Mouse (Mus musculus): ENCODE measurements around the gene Gabrr2. TPM values are rescaled to one million over a fixed set of nuclear protein-coding genes. Genes with fewer than 3 reads are reported as not detected.

The Gabrr2 gene
- total RNA-seq (2021): under 1 TPM; 0.40 to 0.53 TPM
- long read RNA-seq, experiment 1: 0 reads
- long read RNA-seq, experiment 2: 0 reads

- no peak for DNase-seq (ENCODE audit: low spot score in 2 of 2)
Measured at GRCm38 (mm10) chr4:33062981-33063380, at the start of gene Gabrr2. Gene Gabrr2, plus strand, starts transcription at chr4:33062999.

DNA sequence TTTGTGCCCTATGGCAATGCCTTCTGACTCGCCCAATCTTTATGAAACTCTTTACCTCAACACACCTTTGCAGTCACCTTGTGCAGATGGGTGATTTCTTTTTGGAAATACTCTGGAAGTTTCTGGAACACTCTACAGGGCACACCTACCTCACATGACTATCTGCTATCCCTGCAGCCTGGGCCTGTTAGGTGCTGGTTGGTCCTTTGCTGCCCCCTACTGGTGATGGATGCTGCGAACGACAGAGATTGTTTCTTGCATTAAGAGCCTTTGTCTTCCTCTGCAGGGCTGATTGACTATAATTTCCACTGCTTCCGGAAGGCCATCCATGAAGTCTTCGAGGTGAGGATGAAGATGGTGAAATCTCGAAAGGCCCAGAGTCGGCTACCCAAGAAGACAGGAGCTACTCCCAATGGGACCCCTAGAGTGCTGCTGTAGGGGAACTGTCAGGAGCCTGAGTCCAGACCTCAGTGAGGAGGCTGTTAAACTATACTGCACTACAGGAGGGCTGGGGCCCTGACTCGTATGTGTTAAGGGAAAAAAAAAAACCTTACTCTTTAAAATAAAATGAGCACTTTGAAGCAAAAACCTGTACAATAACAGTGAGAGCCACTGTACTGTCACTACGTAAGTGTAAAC, 44.3 kb upstream of the Gabrr2 start:
- peak; percentile 88 to 94 for DNase-seq (ENCODE audit: low spot score in 2 of 2)

DNA sequence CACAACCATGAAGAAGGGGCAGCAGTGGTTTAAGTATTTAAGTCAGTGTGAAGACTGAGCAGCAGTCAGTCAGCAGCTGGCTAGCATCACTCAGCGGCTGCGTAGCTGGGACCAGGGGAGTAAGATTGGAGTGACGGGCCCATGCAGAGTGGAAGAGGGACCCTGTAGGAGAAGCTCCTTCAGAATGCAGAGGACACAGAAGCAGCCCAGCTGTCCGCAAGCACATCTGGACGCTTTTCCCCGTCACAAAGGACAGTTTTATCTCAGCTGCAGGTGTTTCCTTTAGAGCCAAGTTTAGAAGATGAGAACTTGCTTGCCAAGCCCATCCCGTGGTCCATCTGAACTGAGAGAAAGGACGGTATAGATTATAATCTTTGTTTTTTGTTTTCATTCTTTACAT, 38.4 kb upstream of the Gabrr2 start:
- no peak for DNase-seq (ENCODE audit: low spot score in 2 of 2)

DNA sequence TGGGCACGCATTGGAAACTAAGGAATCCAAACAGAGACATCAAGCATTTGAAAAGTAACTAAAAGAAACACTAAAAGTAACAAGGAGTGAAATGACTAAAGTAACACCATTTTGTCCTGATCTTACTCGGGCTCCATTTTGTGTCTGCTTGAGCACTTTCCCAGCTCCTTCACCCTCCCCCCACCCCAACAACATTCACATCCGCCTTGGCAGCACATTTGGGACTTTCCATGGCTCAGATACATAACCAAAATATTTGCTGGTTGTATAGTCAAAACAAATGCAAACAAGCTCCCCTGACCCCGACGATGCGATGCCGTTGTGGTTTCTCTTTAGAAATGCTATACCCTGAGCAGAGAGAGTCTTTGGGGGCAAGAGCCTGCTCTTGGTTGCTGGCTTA, 33.7 kb upstream of the Gabrr2 start:
- DNase-seq (ENCODE audit: low spot score in 2 of 2): no peak

- peak in 1 of 2 experiments; percentile 29 for DNase-seq (ENCODE audit: low spot score in 2 of 2)
Measured at GRCm38 (mm10) chr4:33030264-33031194, 32.3 kb upstream of the Gabrr2 start.

DNA sequence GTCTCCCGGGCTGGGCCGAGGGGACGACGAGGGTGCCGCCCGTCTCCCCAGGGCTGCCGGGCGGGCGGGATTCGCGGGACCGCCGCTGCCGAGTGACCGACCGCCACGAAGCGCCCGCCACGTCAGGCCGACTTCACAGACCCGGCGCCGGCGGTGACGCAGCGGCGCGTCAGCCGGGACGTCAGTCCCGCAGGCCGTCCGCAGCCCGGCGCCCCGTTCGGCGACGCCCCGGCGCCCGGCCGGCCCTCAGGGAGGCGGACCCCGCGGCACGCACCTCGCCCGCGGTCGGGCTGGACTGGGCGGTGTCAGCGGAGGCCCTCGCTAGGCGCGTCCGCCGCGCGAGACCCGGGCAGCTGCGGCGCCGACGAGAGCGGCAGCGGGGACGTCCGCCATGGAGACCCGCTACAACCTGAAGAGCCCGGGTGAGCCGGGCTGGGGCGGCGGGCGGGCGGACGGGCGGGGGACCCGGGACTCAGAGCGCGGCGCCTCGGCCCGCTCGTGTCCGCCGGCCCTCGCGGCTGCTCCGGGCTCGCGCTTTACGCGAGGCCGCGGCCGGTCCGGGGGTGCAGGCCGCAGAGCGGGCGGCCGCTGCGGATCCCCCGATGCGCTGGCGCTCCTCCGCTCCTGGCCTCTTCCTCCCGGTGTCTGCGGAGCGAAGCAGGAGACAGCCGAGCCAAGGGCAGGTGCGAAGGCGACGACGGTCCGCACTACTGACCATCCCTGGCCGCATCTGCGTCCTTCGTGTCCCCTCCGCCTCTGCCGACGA, 31.4 kb upstream of the Gabrr2 start, which contains the start of gene Ube2j1:
TSS of gene Ube2j1 (plus strand) at position 222 of the 766 bp plus-strand sequence.
- peak; percentile 80 to 93 for DNase-seq (ENCODE audit: low spot score in 2 of 2)

GRCm38 (mm10) chr4:33032045-33032444, 30.8 kb upstream of the Gabrr2 start:
- no peak for DNase-seq (ENCODE audit: low spot score in 2 of 2)

- no peak for DNase-seq (ENCODE audit: low spot score in 2 of 2)
Measured at GRCm38 (mm10) chr4:33033515-33033914, 29.3 kb upstream of the Gabrr2 start.

GRCm38 (mm10) chr4:33039826-33040225, 23.0 kb upstream of the Gabrr2 start:
- no peak for DNase-seq (ENCODE audit: low spot score in 2 of 2)

- DNase-seq (ENCODE audit: low spot score in 2 of 2): no peak
Measured at GRCm38 (mm10) chr4:33049601-33050000, 13.2 kb upstream of the Gabrr2 start.

- DNase-seq (ENCODE audit: low spot score in 2 of 2): no peak
Measured at GRCm38 (mm10) chr4:33052055-33052454, 10.7 kb upstream of the Gabrr2 start.

GRCm38 (mm10) chr4:33052650-33053049, 10.1 kb upstream of the Gabrr2 start:
- no peak for DNase-seq (ENCODE audit: low spot score in 2 of 2)

DNA sequence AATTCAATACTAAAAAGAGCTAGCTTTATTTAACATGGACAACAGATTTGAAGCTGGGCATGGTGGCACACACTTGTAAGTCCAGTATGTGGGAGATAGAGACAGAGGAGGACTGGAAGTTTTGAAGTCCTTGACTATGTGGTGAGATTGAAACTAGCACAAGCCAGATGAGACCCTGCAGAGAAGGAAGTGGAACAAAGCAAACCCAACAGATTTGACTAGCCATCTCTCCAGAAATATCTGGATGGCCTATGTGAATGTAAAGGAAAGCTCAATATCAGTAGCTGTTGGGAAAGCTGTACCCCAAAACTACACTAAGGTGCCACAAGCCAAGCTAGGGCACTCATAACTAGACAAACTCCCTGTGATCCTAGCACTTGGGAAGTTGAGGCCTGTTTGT, 8.4 kb upstream of the Gabrr2 start:
- no peak for DNase-seq (ENCODE audit: low spot score in 2 of 2)

- DNase-seq (ENCODE audit: low spot score in 2 of 2): no peak
Measured at GRCm38 (mm10) chr4:33056317-33056716, 6.5 kb upstream of the Gabrr2 start.

DNA sequence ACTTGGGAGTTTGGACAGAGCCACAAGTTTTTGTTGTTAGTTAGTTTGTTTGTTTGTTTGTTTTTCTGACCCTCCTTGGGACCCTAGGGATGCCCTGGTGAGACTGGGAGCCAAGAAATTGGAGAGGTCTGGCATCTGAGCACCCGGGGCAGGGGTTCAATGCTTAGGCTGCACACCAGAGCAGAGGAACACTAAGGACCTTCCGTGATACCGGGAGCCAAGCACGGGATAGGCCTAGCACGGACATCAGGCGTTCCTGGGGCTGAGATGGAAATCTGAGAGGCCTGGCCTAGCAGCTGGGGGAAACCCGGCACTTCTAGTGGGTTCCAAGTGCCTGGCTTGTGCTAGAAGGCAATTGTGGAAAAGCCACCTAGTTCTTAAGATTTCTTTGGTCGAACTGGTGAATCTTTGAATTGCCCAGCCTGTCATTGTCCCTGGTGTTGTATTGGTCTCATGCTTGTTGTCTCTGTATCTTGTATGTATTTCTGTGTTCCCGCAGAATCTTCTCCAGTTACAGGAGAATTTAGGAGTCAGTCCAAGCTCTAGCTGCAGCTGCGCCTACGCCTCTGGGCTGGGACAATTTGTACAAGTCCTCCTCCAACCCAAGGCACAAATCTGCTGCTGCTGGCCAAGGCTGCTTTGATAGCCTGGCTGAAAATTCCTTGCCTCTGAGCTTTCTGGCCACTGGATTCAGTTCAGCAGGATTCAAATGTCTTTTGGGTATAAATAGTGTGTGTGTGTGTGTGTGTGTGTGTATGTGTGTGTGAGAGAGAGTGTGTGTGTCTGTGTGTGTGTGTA, 4.7 kb upstream of the Gabrr2 start:
- peak; percentile 72 to 75 for DNase-seq (ENCODE audit: low spot score in 2 of 2)

GRCm38 (mm10) chr4:33061158-33061557, 1.6 kb upstream of the Gabrr2 start:
- DNase-seq (ENCODE audit: low spot score in 2 of 2): no peak

DNA sequence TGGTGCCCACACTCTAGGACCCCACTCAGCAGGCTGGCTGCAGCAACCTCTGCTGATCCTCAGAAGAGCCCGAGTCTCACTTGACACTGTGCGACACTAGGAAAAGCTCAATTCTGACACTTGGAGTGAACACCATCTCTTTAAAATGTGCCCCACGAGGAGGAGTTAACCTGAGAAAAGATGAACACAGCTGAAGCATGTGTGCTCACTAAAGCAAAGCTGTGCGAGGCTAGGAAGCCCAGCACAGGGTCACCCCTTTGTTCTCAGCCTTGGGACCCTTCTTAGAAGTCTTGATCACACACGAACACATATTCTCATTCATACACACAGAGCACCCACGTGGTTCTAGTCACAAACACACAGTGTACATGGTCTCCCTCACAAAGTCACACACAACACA, 2.2 kb downstream of the Gabrr2 start:
- DNase-seq (ENCODE audit: low spot score in 2 of 2): no peak

DNA sequence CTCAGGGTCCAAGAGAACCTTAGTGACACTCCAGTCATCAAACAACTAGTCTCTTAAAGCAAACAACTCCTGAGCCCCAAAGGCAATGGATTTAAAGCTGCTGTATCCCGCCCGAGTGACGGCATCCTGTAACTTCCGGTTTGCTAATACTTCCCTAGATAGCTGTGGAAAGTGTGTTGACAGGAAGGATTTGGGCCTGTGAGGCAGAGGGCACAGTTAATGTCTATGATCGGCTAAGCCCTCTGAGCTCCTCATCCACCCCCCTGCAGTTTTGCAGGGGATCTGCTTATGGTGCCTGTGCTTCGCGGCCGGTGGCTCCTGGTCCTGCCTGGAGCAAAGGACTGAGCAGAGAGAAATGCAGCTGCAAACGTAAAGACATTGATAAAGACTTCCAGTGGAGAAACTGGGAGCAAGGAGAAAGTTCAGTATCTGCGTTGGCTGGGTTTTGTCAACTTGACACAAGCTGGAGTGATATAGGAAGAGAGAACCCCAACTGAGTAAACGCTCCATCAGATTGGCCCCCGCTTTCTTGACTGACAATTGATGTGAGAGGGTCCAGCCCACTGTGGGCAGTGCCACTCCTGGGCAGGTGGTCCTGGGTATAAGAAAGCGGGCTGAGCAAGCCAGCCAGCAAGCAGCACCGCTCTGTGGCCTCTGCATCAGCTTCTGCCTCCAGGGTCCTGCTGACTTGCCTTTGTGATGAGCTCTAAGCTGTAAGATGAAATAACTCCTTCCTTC, 3.6 kb downstream of the Gabrr2 start:
- DNase-seq (ENCODE audit: low spot score in 2 of 2): no peak

- no peak for DNase-seq (ENCODE audit: low spot score in 2 of 2)
Measured at GRCm38 (mm10) chr4:33067331-33067730, 4.5 kb downstream of the Gabrr2 start.

- no peak for DNase-seq (ENCODE audit: low spot score in 2 of 2)
Measured at GRCm38 (mm10) chr4:33067826-33068225, 5.0 kb downstream of the Gabrr2 start.

All from left cerebral cortex, adult 18-20 months (tissue).